8 mouse cellular contexts compared by ENCODE assay signal in the genomic region with DNA sequence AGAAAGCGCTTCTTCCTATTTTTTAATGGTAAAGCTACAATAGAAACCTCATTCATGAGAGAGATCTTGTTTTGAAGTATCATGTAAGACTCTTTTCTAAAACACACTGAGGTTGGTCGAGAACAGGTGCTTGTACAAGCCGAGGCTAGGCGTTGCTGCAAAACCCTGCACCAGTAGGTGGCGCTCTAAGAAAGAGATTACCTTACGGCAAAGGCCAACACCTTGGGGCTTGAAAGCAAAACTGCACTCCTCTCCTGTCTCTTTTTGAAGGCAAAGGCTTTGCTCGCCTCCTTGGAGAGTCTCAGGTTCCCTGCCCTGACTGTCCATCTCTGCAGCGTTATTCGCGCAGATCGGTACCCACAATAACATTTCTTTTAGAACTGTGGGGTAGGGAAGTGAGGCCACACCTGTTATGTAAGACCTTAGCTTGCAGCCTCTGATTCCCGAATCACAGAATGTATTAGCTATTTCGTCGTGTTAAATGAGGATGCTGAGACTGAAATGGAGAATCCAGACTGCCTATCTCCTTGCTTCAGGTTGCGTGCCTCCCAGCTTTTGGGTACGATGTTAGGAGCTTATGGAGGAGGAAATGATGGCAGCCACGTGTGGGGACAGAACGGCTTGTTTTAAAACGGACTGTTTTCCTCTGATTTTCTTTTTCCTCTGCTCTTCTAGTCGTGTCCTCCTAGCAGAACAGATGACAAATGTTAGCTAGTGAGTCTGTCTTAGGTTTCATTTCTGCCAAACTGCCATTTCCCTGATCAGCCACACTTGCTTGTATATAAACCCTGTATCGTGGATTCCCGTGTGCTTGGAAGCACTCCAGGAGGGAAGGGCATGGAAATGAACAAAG. TPM values are rescaled to one million over a fixed set of nuclear protein-coding genes. Genes with fewer than 3 reads are reported as not detected.
DNase-seq lines count a peak whose midpoint lies in the region; ATAC-seq lines count a peak whose summit lies in the region.

No protein-coding gene starts in this region.

- DNase-seq in liver: peak; percentile 76
- DNase-seq in embryo, embryonic 9.5 days (ENCODE audit: extremely low spot score): peak; percentile 81
- DNase-seq in heart, adult 18-20 months: peak; percentile 64 to 93
- peak; percentile 66 to 90 for DNase-seq in kidney, adult 8-10 months
- DNase-seq in spleen, postnatal 36 days (ENCODE audit: low spot score in 2 of 2): peak; percentile 40 to 54

- H3K4me2 ChIP-seq in liver, embryonic 12.5 days: no peak overlapping the region
- peak overlapping the region; percentile 52 for H3K4me2 ChIP-seq in limb, embryonic 13.5 days (replicated peaks)

- no peaks in the 10 kb centered on the region for H3K4me1 ChIP-seq in liver, embryonic 12.5 days
- peaks cover 7% of the 10 kb centered on the region for H3K4me1 ChIP-seq in limb, embryonic 13.5 days

- H3K9ac ChIP-seq in liver, embryonic 12.5 days: no peak overlapping the region
- H3K9ac ChIP-seq in limb, embryonic 13.5 days: no peak overlapping the region

- ATAC-seq in liver, embryonic 12.5 days: no peak
- ATAC-seq in limb, embryonic 13.5 days (ENCODE audit: low FRiP score, low read depth): peak; percentile 36; the same call in 1 of the 2 replicates
- peak; percentile 63; the same call in 1 of the 2 replicates for ATAC-seq in monocyte, adult 5-6 weeks (replicated peaks; ENCODE audit: insufficient number of reproducible peaks, low FRiP score, low TSS enrichment, poor library complexity, severe bottlenecking)

- H3K27ac ChIP-seq in liver, embryonic 12.5 days: no peak overlapping the region
- H3K27ac ChIP-seq in limb, embryonic 13.5 days: no peak overlapping the region

- no peaks in the 10 kb centered on the region for H3K36me3 ChIP-seq in liver, embryonic 12.5 days
- H3K36me3 ChIP-seq in limb, embryonic 13.5 days: no peaks in the 10 kb centered on the region

- 30% methylated on average over 22 of the region's 22 CpGs for WGBS in liver, embryonic 12.5 days (ENCODE audit: insufficient replicate concordance)
- WGBS in limb, embryonic 13.5 days: 25% methylated on average over 22 of the region's 22 CpGs

- H3K4me3 ChIP-seq in liver, embryonic 12.5 days: no peak overlapping the region
- H3K4me3 ChIP-seq in limb, embryonic 13.5 days: no peak overlapping the region

- H3K9me3 ChIP-seq in liver, embryonic 12.5 days (replicated peaks): no peaks in the 10 kb centered on the region
- no peaks in the 10 kb centered on the region for H3K9me3 ChIP-seq in limb, embryonic 13.5 days

- H3K27me3 ChIP-seq in liver, embryonic 12.5 days (replicated peaks): 0 out of 2 replicates have a peak, but pooled peaks cover 4% of the 10 kb centered on the region
- 0 out of 2 replicates have a peak, but pooled peaks cover 3% of the 10 kb centered on the region for H3K27me3 ChIP-seq in limb, embryonic 13.5 days

RNA-seq across cellular contexts. Expression of a gene that starts 36.3 kb away (rescaled TPM):
- polyA plus RNA-seq in liver, embryonic 12.5 days (2016; fragmentation: Nextera tagmentation; extraction: Ambion mirVana): 12.3 and 12.7 TPM in 2 replicates
- total RNA-seq in heart, adult 18-20 months (2021): 10 to 100 TPM in 1 of 2 experiments, 1 to 10 TPM in 1; 9.2 to 10.8 TPM
- polyA plus RNA-seq in limb, embryonic 13.5 days (2015; fragmentation: Nextera tagmentation; extraction: Ambion mirVana): 37.7 and 39.4 TPM in 2 replicates
- 11.2 to 24.9 TPM (median 11.9 TPM) in 3 replicates for total RNA-seq in monocyte, adult 5-6 weeks (2017)
